Mouse (Mus musculus) gonadal fat pad, adult 2 months (tissue): ENCODE measurements around the gene Abhd4. TPM values are rescaled to one million over a fixed set of nuclear protein-coding genes. Genes with fewer than 3 reads are reported as not detected.

Source experiments
- DNase-seq: peaks from one replicate; pipeline ENCODE4 v3.0.0-alpha.2; 2012; ENCODE audit warnings: low read depth
- polyA plus RNA-seq: library from polyadenylated mRNA; depleted of rRNA; stranded (reverse); fragments of >200 nt; gene quantifications from 2 replicates; pipeline ENCODE4 v1.2.3, GENCODE M21; 2012; rRNA removed

Gene Abhd4
- polyA plus RNA-seq, 1 experiment, result 76.1 TPM

- DNase-seq, result no peak
These were observed 30.9 kb downstream of the Abhd4 start, which contains the start of gene Olfr49 for GRCm38 (mm10) chr14:54284839-54285238. Olfr49 (minus strand) TSS chr14:54284939.

GRCm38 (mm10) chr14:54300136-54300535 is 46.1 kb downstream of the Abhd4 start:
- peak; percentile 79 for DNase-seq

- DNase-seq, result peak; percentile 78
These were observed 46.7 kb downstream of the Abhd4 start for GRCm38 (mm10) chr14:54300676-54301075.

GRCm38 (mm10) chr14:54311763-54312162 is 57.8 kb downstream of the Abhd4 start:
- no peak for DNase-seq

Other genes with a start within 250 kb of the Abhd4 start
- 776 and 830 TPM in 2 replicates for gene Dad1, start 84 bp upstream of the Abhd4 start, polyA plus RNA-seq
- gene Olfr49, start 30.8 kb downstream of the Abhd4 start, polyA plus RNA-seq, result not detected in 2 replicates
- 115 and 121 TPM in 2 replicates for gene Oxa1l, start 106.6 kb downstream of the Abhd4 start, polyA plus RNA-seq
- 9.1 and 10.0 TPM in 2 replicates for gene Slc7a7, start 163.6 kb downstream of the Abhd4 start, polyA plus RNA-seq
- 219 and 296 TPM in 2 replicates for gene Mrpl52, start 172.7 kb downstream of the Abhd4 start, polyA plus RNA-seq
- 80.8 and 143 TPM in 2 replicates for gene Mmp14, start 177.4 kb downstream of the Abhd4 start, polyA plus RNA-seq
- gene Lrp10, start 209.9 kb downstream of the Abhd4 start, polyA plus RNA-seq, result 125 and 172 TPM in 2 replicates
- 0.59 and 0.75 TPM in 2 replicates for gene Rem2, start 221.9 kb downstream of the Abhd4 start, polyA plus RNA-seq